Mouse (Mus musculus) CD4-positive helper T cell, adult 2 months (primary cell): ENCODE data around the gene Usp3.
A peak's percentile ranks its signal among the peaks of the same experiment; 100 is the strongest.

Source experiments
- DNase-seq: peaks from one replicate; pipeline ENCODE4 v3.0.0-alpha.2; 2012; ENCODE audit warnings: low read depth, missing footprints, low spot score

The Usp3 gene

GRCm38 (mm10) chr9:66604349-66605206 lies 11.6 kb upstream of the Usp3 start:
- no peak for DNase-seq

- no peak for DNase-seq
Observed at GRCm38 (mm10) chr9:66603907-66604306, 11.0 kb upstream of the Usp3 start.

GRCm38 (mm10) chr9:66601006-66601405 lies 8.1 kb upstream of the Usp3 start:
- no peak for DNase-seq

- no peak for DNase-seq
Observed at GRCm38 (mm10) chr9:66600551-66600950, 7.6 kb upstream of the Usp3 start.

GRCm38 (mm10) chr9:66599577-66599976 lies 6.6 kb upstream of the Usp3 start:
- DNase-seq = peak; percentile 81

GRCm38 (mm10) chr9:66598636-66599035 lies 5.7 kb upstream of the Usp3 start:
- peak; percentile 65 for DNase-seq

- DNase-seq = peak; percentile 48
Observed at GRCm38 (mm10) chr9:66597480-66598215, 4.7 kb upstream of the Usp3 start.

GRCm38 (mm10) chr9:66597076-66597475 lies 4.1 kb upstream of the Usp3 start:
- DNase-seq = no peak

- DNase-seq = no peak
Observed at GRCm38 (mm10) chr9:66595722-66596675, 3.1 kb upstream of the Usp3 start.

- DNase-seq = no peak
Observed at GRCm38 (mm10) chr9:66594061-66594460, 1.1 kb upstream of the Usp3 start.

- no peak for DNase-seq
Observed at GRCm38 (mm10) chr9:66593613-66593969, 649 bp upstream of the Usp3 start.

GRCm38 (mm10) chr9:66591851-66592645 lies 894 bp downstream of the Usp3 start:
- DNase-seq = peak; percentile 63

GRCm38 (mm10) chr9:66590051-66590450 lies 2.9 kb downstream of the Usp3 start:
- no peak for DNase-seq

- no peak for DNase-seq
Observed at GRCm38 (mm10) chr9:66587016-66587415, 5.9 kb downstream of the Usp3 start.

GRCm38 (mm10) chr9:66586533-66586932 lies 6.4 kb downstream of the Usp3 start:
- DNase-seq = peak; percentile 45

- DNase-seq = no peak
Observed at GRCm38 (mm10) chr9:66585191-66585590, 7.8 kb downstream of the Usp3 start.

- no peak for DNase-seq
Observed at GRCm38 (mm10) chr9:66584176-66584575, 8.8 kb downstream of the Usp3 start.

GRCm38 (mm10) chr9:66583244-66583643 lies 9.7 kb downstream of the Usp3 start:
- peak; percentile 34 for DNase-seq

GRCm38 (mm10) chr9:66581694-66582093 lies 11.2 kb downstream of the Usp3 start:
- DNase-seq = no peak

- no peak for DNase-seq
Observed at GRCm38 (mm10) chr9:66580722-66581121, 12.2 kb downstream of the Usp3 start.

GRCm38 (mm10) chr9:66575878-66576238 lies 17.1 kb downstream of the Usp3 start:
- DNase-seq = no peak
